Mouse (Mus musculus) yolk sac, embryonic 10.5 days (tissue): ENCODE results near the gene Nptx2.

Experiments used
- DNase-seq: peaks from one replicate; pipeline ENCODE4 v3.0.0-alpha.2; 2017; ENCODE audit warnings: low spot score

Nptx2 gene

GRCm38 (mm10) chr5:144565739-144566138 lies 20.0 kb downstream of the Nptx2 start:
- no peak for DNase-seq

GRCm38 (mm10) chr5:144585100-144585499 lies 39.4 kb downstream of the Nptx2 start:
- DNase-seq: no peak

DNA sequence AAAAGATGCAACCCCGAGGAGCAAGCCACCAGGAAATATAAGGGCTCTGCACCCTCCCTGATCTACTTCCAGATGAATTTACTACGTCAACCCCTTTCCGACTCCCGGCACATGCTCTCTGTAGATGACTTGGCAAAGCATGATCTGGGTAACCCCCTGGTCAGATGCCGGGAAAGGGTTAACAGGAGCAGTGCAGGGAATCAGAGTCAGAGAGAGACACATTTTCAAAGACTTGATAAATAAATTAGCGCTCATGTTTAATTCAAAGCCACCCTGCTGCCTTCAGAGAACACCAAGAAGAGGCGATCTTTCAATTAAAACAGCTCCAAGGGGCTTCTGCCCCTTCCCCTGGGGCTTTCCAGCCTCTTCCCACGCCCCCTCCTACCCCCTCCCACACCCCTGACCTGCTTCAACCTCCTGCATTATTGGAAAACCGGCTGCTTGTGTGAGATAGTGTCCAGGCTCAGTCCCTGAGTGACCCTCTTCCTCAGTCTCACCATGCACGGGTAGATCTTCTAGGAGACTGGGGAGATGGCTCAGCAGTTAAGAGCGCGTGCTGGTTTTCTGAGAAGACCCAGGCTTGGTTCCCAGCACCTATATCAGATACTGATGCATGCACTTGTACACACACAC lies 45.7 kb downstream of the Nptx2 start:
- no peak for DNase-seq

DNA sequence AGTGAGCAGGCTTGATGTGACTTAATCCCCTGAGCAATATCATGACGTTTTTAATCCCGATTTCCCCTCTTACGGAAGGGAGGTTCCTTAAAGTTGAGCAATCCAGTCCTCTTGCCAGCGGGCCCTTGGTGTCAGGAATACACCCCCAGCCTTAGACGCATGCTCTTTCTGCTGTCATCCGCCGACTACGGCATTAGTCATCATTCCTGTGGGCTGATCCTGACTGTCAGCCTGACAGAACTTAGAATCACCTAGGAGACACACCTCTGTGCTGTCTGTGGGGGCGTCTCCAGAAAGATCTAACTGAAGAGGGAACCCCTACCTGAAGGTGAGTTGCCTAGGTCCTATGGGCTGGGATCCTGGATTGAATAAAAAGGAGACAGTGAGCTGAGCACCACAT lies 49.1 kb downstream of the Nptx2 start:
- DNase-seq: no peak
